Mouse (Mus musculus): Measurements from ENCODE around the gene Vmn1r13.
"Not testable (repeated sequence)": the region's sequence is repeated elsewhere in the genome, so short reads cannot be mapped to it uniquely, and the experiment has no call there.

The Vmn1r13 gene

GRCm38 (mm10) chr6:57202990-57203389 is at the start of gene Vmn1r13:
Gene Vmn1r13, plus strand, starts transcription at chr6:57203290.
- DNase-seq: not testable (repeated sequence)

GRCm38 (mm10) chr6:57156619-57157018 is 46.5 kb upstream of the Vmn1r13 start, which contains the start of gene Vmn1r12:
Gene Vmn1r12, plus strand, starts transcription at chr6:57156919.
- no peak for DNase-seq

GRCm38 (mm10) chr6:57190016-57190415 is 13.1 kb upstream of the Vmn1r13 start:
- DNase-seq: peak in 1 of 2 experiments; percentile 20

GRCm38 (mm10) chr6:57231386-57231785 is 28.3 kb downstream of the Vmn1r13 start, which contains the start of gene Vmn1r14:
Gene Vmn1r14, plus strand, starts transcription at chr6:57231686.
- DNase-seq: no peak

GRCm38 (mm10) chr6:57257652-57258051 is 54.6 kb downstream of the Vmn1r13 start, which contains the start of gene Vmn1r15:
Gene Vmn1r15, plus strand, starts transcription at chr6:57257952.
- no peak for DNase-seq

- no peak for DNase-seq
Observed at GRCm38 (mm10) chr6:57260990-57261389, 57.9 kb downstream of the Vmn1r13 start.
